Comparison of ENCODE assay signal across 9 mouse cellular contexts in the genomic region with DNA sequence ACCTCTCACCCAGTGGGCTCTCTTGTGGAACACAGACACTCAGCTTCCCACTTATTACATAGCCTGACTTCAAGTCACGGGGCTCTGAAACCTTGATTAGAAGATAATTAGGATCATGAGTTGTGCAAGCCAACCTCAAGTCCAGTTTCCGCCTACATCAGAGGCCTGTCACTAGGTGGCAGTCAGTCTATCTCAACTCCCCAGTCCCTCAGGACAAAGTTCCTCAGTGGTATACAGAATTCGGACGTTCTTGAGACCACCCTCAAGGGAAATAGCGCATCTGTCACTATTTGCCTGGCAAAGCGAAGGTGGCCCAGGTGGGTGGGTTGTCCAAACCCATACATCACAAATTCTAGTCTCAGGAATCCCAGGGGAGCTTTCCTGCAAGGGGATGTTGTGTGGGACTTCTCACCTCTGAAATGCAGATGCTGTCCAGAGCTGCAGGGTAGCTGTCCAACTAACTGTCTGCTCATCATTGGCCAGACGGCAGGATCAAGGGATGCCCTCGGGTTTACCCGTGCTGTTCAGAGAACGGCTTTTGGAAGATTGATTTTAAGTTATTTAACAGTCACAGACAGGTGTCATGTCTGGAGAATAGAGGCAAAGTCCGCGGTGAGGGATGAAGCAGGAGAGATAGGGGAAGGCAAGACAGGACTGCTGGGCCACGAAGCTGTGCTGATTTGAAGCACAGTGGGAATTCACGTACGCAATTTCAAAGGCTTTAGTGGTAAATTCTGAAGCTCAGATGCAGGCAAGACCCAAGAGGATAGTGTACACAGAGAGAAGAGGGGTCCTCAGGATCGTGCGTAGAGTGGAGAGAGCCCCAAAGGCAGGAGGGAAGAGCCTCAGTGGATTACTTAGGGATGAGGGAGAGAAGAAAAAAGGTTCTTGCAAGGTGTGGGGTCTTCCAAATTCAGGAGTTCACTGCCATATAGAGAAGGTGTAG. TPM values are rescaled to one million over a fixed set of nuclear protein-coding genes. Genes with fewer than 3 reads are reported as not detected.
DNase-seq lines count a peak whose midpoint lies in the region; ATAC-seq and TF ChIP-seq lines count a peak whose summit lies in the region.
"Had no signal": no experiment of that assay in that cellular context is flagged by ENCODE, and none has a peak within 500 bp of the region (broad histone marks: within the 10 kb centered on the region; RNA-seq: fewer than 3 reads in every experiment).

No protein-coding gene starts in this region.

- DNase-seq in cerebellum, adult 11-12 months, result peak; percentile 51
- DNase-seq in ES-E14 (ENCODE audit: low read depth, low spot score), result no peak
- DNase-seq in stomach, postnatal 0 days (ENCODE audit: low spot score), result peak; percentile 36
- DNase-seq in gastrocnemius, postnatal 10 days, result no peak

- no peak for ATAC-seq in cerebellum, adult (ENCODE audit: insufficient number of reproducible peaks, low FRiP score, low TSS enrichment)
- 0 out of 2 replicates have a peak, but pooled peaks have one; percentile 1 for ATAC-seq in intestine, embryonic 15.5 days
- no peak for ATAC-seq in lung, embryonic 16.5 days (ENCODE audit: low read depth)
- ATAC-seq in stomach, postnatal 0 days (ENCODE audit: low FRiP score, low TSS enrichment), result no peak

- H3K9ac ChIP-seq in ES-E14 (ENCODE audit: insufficient read depth, low read depth, low read length, poor library complexity, severe bottlenecking), result peak overlapping the region; percentile 35; the same call in 1 of the 2 replicates
- peak overlapping the region; percentile 97 for H3K9ac ChIP-seq in intestine, embryonic 15.5 days
- H3K9ac ChIP-seq in lung, embryonic 16.5 days (ENCODE audit: low read length), result peak overlapping the region; percentile 98
- peak overlapping the region; percentile 96 for H3K9ac ChIP-seq in stomach, postnatal 0 days (ENCODE audit: low read length)

- TF ChIP-seq POLR2A in embryonic fibroblast, embryonic 13.5 days (IDR thresholded peaks at IDR 0.05; ENCODE audit: low read depth, low read length), result no peak

- in situ Hi-C loops in ES-E14 (cut with MboI; ENCODE audit: low sequenced_read_pairs in 2 of 2, unreplicated experiment in 2 of 2), result no loop called here

- peak overlapping the region; percentile 87 for H3K4me2 ChIP-seq in intestine, embryonic 15.5 days (replicated peaks)
- peak overlapping the region; percentile 90 for H3K4me2 ChIP-seq in lung, embryonic 16.5 days (ENCODE audit: low read depth, low read length)
- H3K4me2 ChIP-seq in stomach, postnatal 0 days (replicated peaks; ENCODE audit: low read depth), result peak overlapping the region; percentile 92

- WGBS in intestine, embryonic 15.5 days, result 20% methylated on average over 17 of the region's 17 CpGs
- 23% methylated on average over 17 of the region's 17 CpGs for whole genome bisulfite sequencing in lung, embryonic 16.5 days
- 22% methylated on average over 17 of the region's 17 CpGs for WGBS in stomach, postnatal 0 days

- H3K36me3 ChIP-seq in ES-E14 (ENCODE audit: control insufficient read depth, insufficient read depth, low read length, poor library complexity, severe bottlenecking), result no peaks in the 10 kb centered on the region; the same call in 1 of the 2 replicates
- no peaks in the 10 kb centered on the region for H3K36me3 ChIP-seq in intestine, embryonic 15.5 days
- H3K36me3 ChIP-seq in lung, embryonic 16.5 days (ENCODE audit: control insufficient read depth, insufficient read depth, low read length), result no peaks in the 10 kb centered on the region; the same call in 1 of the 2 replicates
- no peaks in the 10 kb centered on the region for H3K36me3 ChIP-seq in stomach, postnatal 0 days (ENCODE audit: control insufficient read depth, insufficient read depth, low read length)

- H3K27ac ChIP-seq in ES-E14 (ENCODE audit: insufficient read depth, low read depth, low read length, poor library complexity, severe bottlenecking), result no peak overlapping the region
- H3K27ac ChIP-seq in embryonic fibroblast, embryonic 13.5 days (ENCODE audit: insufficient read depth, low read length), result no peak overlapping the region
- H3K27ac ChIP-seq in intestine, embryonic 15.5 days, result 0 out of 2 replicates have a peak overlapping the region, but pooled peaks have one; percentile 92
- no peak overlapping the region for H3K27ac ChIP-seq in lung, embryonic 16.5 days (ENCODE audit: low read length)
- peak overlapping the region; percentile 41 for H3K27ac ChIP-seq in stomach, postnatal 0 days (replicated peaks)

- no peak for TF ChIP-seq EP300 in stomach, postnatal 0 days (optimal IDR thresholded peaks at IDR 0.05)

- H3K27me3 ChIP-seq in intestine, embryonic 15.5 days (replicated peaks), result no peaks in the 10 kb centered on the region
- no peaks in the 10 kb centered on the region for H3K27me3 ChIP-seq in lung, embryonic 16.5 days (ENCODE audit: control insufficient read depth, insufficient read depth, low read depth, low read length)
- H3K27me3 ChIP-seq in stomach, postnatal 0 days (ENCODE audit: control insufficient read depth, insufficient read depth, low read length), result no peaks in the 10 kb centered on the region
- H3K27me3 ChIP-seq: Patski had no signal

- H3K9me3 ChIP-seq in ES-E14 (ENCODE audit: control insufficient read depth, insufficient read depth, low read depth, low read length), result no peaks in the 10 kb centered on the region
- H3K9me3 ChIP-seq in intestine, embryonic 15.5 days, result no peaks in the 10 kb centered on the region
- H3K9me3 ChIP-seq in lung, embryonic 16.5 days (ENCODE audit: control insufficient read depth, low read length), result no peaks in the 10 kb centered on the region
- no peaks in the 10 kb centered on the region for H3K9me3 ChIP-seq in stomach, postnatal 0 days (ENCODE audit: control insufficient read depth, low read length)

- H3K4me1 ChIP-seq in ES-E14 (ENCODE audit: control insufficient read depth in 2 of 2, insufficient read depth in 2 of 2, low read length in 2 of 2, poor library complexity in 1 of 2), result peaks cover 3 to 16% of the 10 kb centered on the region in 2 experiments; a peak in 3 of 4 replicates
- H3K4me1 ChIP-seq in embryonic fibroblast, embryonic 13.5 days (ENCODE audit: control insufficient read depth, insufficient read depth, low read length), result peaks cover 3% of the 10 kb centered on the region
- H3K4me1 ChIP-seq in intestine, embryonic 15.5 days (replicated peaks), result peaks cover 39% of the 10 kb centered on the region
- H3K4me1 ChIP-seq in lung, embryonic 16.5 days (replicated peaks; ENCODE audit: control insufficient read depth, insufficient read depth, low read length), result peaks cover 40% of the 10 kb centered on the region
- 0 out of 2 replicates have a peak, but pooled peaks cover 7% of the 10 kb centered on the region for H3K4me1 ChIP-seq in stomach, postnatal 0 days (replicated peaks; ENCODE audit: control insufficient read depth, insufficient read depth)

- H3K4me3 ChIP-seq in ES-E14 (ENCODE audit: insufficient read depth in 1 of 2, low read depth in 1 of 2, low read length in 2 of 2, poor library complexity in 1 of 2, severe bottlenecking in 1 of 2), result peak overlapping the region; percentile 92 to 96; a peak in 2 of 4 replicates
- H3K4me3 ChIP-seq in embryonic fibroblast, embryonic 13.5 days (ENCODE audit: insufficient read depth, low read length), result peak overlapping the region; percentile 46
- peak overlapping the region; percentile 99 for H3K4me3 ChIP-seq in intestine, embryonic 15.5 days (replicated peaks)
- peak overlapping the region; percentile 93 for H3K4me3 ChIP-seq in lung, embryonic 16.5 days (ENCODE audit: low read length)
- peak overlapping the region; percentile 92; the same call in 1 of the 2 replicates for H3K4me3 ChIP-seq in stomach, postnatal 0 days (ENCODE audit: low read depth, low read length)

- TF ChIP-seq CTCF in embryonic fibroblast, embryonic 13.5 days (IDR thresholded peaks at IDR 0.05; ENCODE audit: borderline replicate concordance, insufficient read depth, low read length), result peak; percentile 41; the same call in 1 of the 2 replicates
- peak; percentile 74 for TF ChIP-seq CTCF in stomach, postnatal 0 days (IDR thresholded peaks at IDR 0.05; ENCODE audit: low read depth)

TF ChIP-seq in ES-E14, 5 proteins besides CTCF, POLR2A, EP300 and RAD21:
- TF ChIP-seq ZNF384 (IDR thresholded peaks at IDR 0.05; ENCODE audit: low read depth, low read length) (no peak), HCFC1 (IDR thresholded peaks at IDR 0.05; ENCODE audit: borderline replicate concordance, insufficient read depth, low read length) (no peak), MAFK (IDR thresholded peaks at IDR 0.05; ENCODE audit: insufficient read depth, low read depth, low read length) (no peak), ZC3H11A (IDR thresholded peaks at IDR 0.05; ENCODE audit: borderline replicate concordance, low read depth, low read length) (no peak), CHD2 (IDR thresholded peaks at IDR 0.05; ENCODE audit: low read depth, low read length) (no peak)

RNA-seq across cellular contexts. Expression of gene Plcg1, which starts 1.0 kb away (rescaled TPM):
- 59.0 and 96.8 TPM in 2 replicates for total RNA-seq in ES-E14 (2012; rRNA removed)
- 55.6 and 59.7 TPM in 2 replicates for polyA plus RNA-seq in embryonic fibroblast, embryonic 13.5 days (2011; ENCODE audit: insufficient read length, low read depth, missing spikeins)
- polyA plus RNA-seq in intestine, embryonic 15.5 days (2015; fragmentation: Nextera tagmentation; extraction: Ambion mirVana), result 29.6 and 29.7 TPM in 2 replicates
- polyA plus RNA-seq in lung, embryonic 16.5 days (2015; fragmentation: Nextera tagmentation; extraction: Ambion mirVana), result 46.0 and 49.6 TPM in 2 replicates
- 11.4 and 11.5 TPM in 2 replicates for polyA plus RNA-seq in stomach, postnatal 0 days (2015; fragmentation: Nextera tagmentation; extraction: Ambion mirVana)
- total RNA-seq in gastrocnemius, postnatal 10 days (2021), result 10 to 100 TPM; 43.3 to 64.5 TPM

Comparison
In these comparisons a context has a peak if more than half of its experiments do, and no peak if none do; other contexts are left out.
1. DNase-seq: peak in cerebellum, adult 11-12 months (single experiment) and stomach, postnatal 0 days (single experiment); none in ES-E14 (single experiment) and gastrocnemius, postnatal 10 days (single experiment).
2. H3K27ac ChIP-seq: peak in intestine, embryonic 15.5 days (single experiment) and stomach, postnatal 0 days (single experiment); none in ES-E14 (single experiment), embryonic fibroblast, embryonic 13.5 days (single experiment) and lung, embryonic 16.5 days (single experiment).
3. H3K4me3 ChIP-seq: peak in every context shown above with its lines; median percentile 99 in intestine, embryonic 15.5 days; 94 in ES-E14; 93 in lung, embryonic 16.5 days; 92 in stomach, postnatal 0 days; 46 in embryonic fibroblast, embryonic 13.5 days.
4. H3K9ac ChIP-seq: peak in every context shown above with its lines; median percentile 98 in lung, embryonic 16.5 days; 97 in intestine, embryonic 15.5 days; 96 in stomach, postnatal 0 days; 35 in ES-E14.
5. Peak in every context shown above with its lines, with median percentiles within 50 percentile points of each other: H3K4me2 ChIP-seq.